In genomic region chr2:168396316-168396715, GRCm38 (mm10) we compare ENCODE assay signal across 32 mouse cellular contexts.
"Had no signal": no experiment of that assay in that cellular context is flagged by ENCODE, and none has a peak within 500 bp of the region (broad histone marks: within the 10 kb centered on the region; RNA-seq: fewer than 3 reads in every experiment).

No protein-coding gene starts in this region.

- H3K4me2 ChIP-seq: limb, embryonic 12.5 days; limb, embryonic 13.5 days; limb, embryonic 15.5 days; liver, embryonic 11.5 days; liver, embryonic 12.5 days; liver, embryonic 13.5 days; liver, embryonic 15.5 days; lung, embryonic 14.5 days; lung, embryonic 15.5 days; midbrain, embryonic 11.5 days; midbrain, embryonic 12.5 days; midbrain, embryonic 13.5 days; midbrain, embryonic 15.5 days had no signal

- H3K9me3 ChIP-seq: limb, embryonic 10.5 days; limb, embryonic 12.5 days; limb, embryonic 13.5 days; limb, embryonic 15.5 days; liver, embryonic 12.5 days; liver, embryonic 13.5 days; liver, embryonic 15.5 days; lung, embryonic 15.5 days; midbrain, embryonic 10.5 days; midbrain, embryonic 12.5 days; midbrain, embryonic 13.5 days; midbrain, embryonic 15.5 days had no signal

- DNase-seq: left cerebral cortex, postnatal 4 days; liver; liver, embryonic 13.5 days; liver, postnatal 0 days; lung, adult 18-20 months; lung, adult 2 months; lung, embryonic 14.5 days; lung, postnatal 10 days; lung, postnatal 14 days; lung, postnatal 36 days; lung, postnatal 4 days; midbrain, embryonic 14.5 days had no signal

- H3K4me1 ChIP-seq: limb, embryonic 10.5 days; limb, embryonic 12.5 days; liver, embryonic 12.5 days; liver, embryonic 13.5 days; liver, embryonic 15.5 days; lung, embryonic 15.5 days; megakaryocyte, embryonic 14.5 days had no signal

- H3K27me3 ChIP-seq: limb, embryonic 12.5 days; limb, embryonic 13.5 days; limb, embryonic 15.5 days; liver, embryonic 12.5 days; liver, embryonic 13.5 days; liver, embryonic 15.5 days; lung, embryonic 15.5 days; midbrain, embryonic 12.5 days; midbrain, embryonic 13.5 days; midbrain, embryonic 15.5 days had no signal

- H3K36me3 ChIP-seq: limb, embryonic 10.5 days; limb, embryonic 12.5 days; limb, embryonic 13.5 days; limb, embryonic 15.5 days; liver, embryonic 12.5 days; liver, embryonic 13.5 days; liver, embryonic 15.5 days; lung, embryonic 15.5 days; midbrain, embryonic 10.5 days; midbrain, embryonic 12.5 days; midbrain, embryonic 13.5 days; midbrain, embryonic 15.5 days had no signal

- ATAC-seq: liver, embryonic 12.5 days; liver, postnatal 0 days; lung, postnatal 0 days; midbrain, embryonic 13.5 days; midbrain, embryonic 15.5 days; midbrain, embryonic 16.5 days had no signal

- H3K4me3 ChIP-seq: left cerebral cortex, adult 2 months; limb, embryonic 10.5 days; limb, embryonic 12.5 days; limb, embryonic 13.5 days; limb, embryonic 15.5 days; liver, embryonic 12.5 days; liver, embryonic 13.5 days; liver, embryonic 15.5 days; lung, embryonic 15.5 days; megakaryocyte, embryonic 14.5 days; midbrain, embryonic 10.5 days; midbrain, embryonic 12.5 days; midbrain, embryonic 13.5 days; midbrain, embryonic 15.5 days; myocyte had no signal

- H3K9ac ChIP-seq: limb, embryonic 12.5 days; limb, embryonic 13.5 days; limb, embryonic 15.5 days; liver, embryonic 12.5 days; liver, embryonic 13.5 days; liver, embryonic 14.5 days; liver, embryonic 15.5 days; liver, postnatal 0 days; lung, embryonic 14.5 days; lung, embryonic 15.5 days; midbrain, embryonic 12.5 days; midbrain, embryonic 13.5 days; midbrain, embryonic 15.5 days had no signal

- H3K27ac ChIP-seq: left cerebral cortex, adult 2 months; limb, embryonic 10.5 days; limb, embryonic 12.5 days; limb, embryonic 13.5 days; limb, embryonic 15.5 days; liver, embryonic 12.5 days; liver, embryonic 13.5 days; liver, embryonic 14.5 days; liver, embryonic 15.5 days; lung, embryonic 15.5 days; macrophage; midbrain, embryonic 10.5 days; midbrain, embryonic 12.5 days; midbrain, embryonic 13.5 days; midbrain, embryonic 15.5 days had no signal
